Mouse (Mus musculus): ENCODE measurements at regions not wholly inside any gene's neighbourhood (a gene's known extent, or its start where the extent isn't known, plus 50 kb on each side); places are given as distances from the start of the nearest gene placed in this dataset.

DNA sequence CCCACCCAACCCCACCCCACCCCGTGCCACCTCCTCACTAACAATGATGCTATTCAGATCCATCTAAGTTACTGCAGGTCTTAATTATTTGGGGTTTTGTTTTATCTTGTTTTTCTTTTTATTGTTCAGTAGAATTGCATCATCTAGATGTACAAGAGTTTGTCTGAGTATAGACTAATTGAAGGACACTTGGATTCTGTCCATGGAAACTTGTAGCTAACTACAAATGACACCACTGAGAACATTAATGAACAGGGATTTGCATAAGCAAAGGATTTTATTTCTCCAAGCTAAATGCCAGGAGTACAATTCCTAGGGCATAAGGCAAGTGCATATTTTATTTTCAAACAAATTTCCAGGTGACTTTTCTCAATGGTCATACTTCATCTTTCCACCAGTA lies 318.4 kb upstream of the Slc7a11 start:
- Histone ChIP-seq H3K4me3 (replicated peaks; ENCODE audit: insufficient read depth, low read depth, low read length) (no peak overlapping the region), H3K4me1 (ENCODE audit: control insufficient read depth, insufficient read depth, low read length) (no peaks in the 10 kb centered on the region), H3K27ac (ENCODE audit: insufficient read depth, low read length) (no peak overlapping the region), H3K27me3 (ENCODE audit: control insufficient read depth, insufficient read depth, low read length) (no peaks in the 10 kb centered on the region)
- WGBS: 0% methylated on average over 1 of the region's 1 CpGs
- no peak for DNase-seq
- TF ChIP-seq CTCF (IDR thresholded peaks at IDR 0.05; ENCODE audit: borderline replicate concordance, insufficient read depth, low read depth, low read length) (no peak), POLR2A (IDR thresholded peaks at IDR 0.05; ENCODE audit: borderline replicate concordance, insufficient read depth, low read length) (no peak)

DNA sequence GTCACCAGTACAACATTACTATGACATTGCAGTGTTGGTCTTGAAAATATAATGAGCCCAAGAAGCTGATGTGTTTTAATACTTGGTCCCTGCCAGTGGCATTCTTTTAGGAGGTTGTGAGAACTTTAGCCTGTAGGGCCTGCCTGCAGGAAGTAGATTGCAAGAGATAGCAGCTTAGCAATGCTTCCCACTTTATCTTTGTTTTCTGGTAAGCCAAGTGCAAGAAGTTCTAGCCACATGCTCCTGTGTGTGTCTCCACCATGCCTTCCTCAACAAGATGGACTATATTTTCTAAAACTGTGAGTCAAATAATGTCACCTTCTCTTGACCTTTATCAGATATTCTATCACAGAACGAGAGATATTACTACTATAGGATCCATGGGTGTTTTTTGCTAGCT lies 314.7 kb upstream of the Slc7a11 start:
- WGBS: 85% methylated on average over 1 of the region's 1 CpGs
- Histone ChIP-seq H3K27ac (ENCODE audit: insufficient read depth, low read length) (no peak overlapping the region), H3K4me3 (replicated peaks; ENCODE audit: insufficient read depth, low read depth, low read length) (no peak overlapping the region), H3K27me3 (ENCODE audit: control insufficient read depth, insufficient read depth, low read length) (no peaks in the 10 kb centered on the region), H3K4me1 (ENCODE audit: control insufficient read depth, insufficient read depth, low read length) (no peaks in the 10 kb centered on the region)
- TF ChIP-seq POLR2A (IDR thresholded peaks at IDR 0.05; ENCODE audit: borderline replicate concordance, insufficient read depth, low read length): no peak
- no peak for TF ChIP-seq CTCF (IDR thresholded peaks at IDR 0.05; ENCODE audit: borderline replicate concordance, insufficient read depth, low read depth, low read length)
- DNase-seq: no peak

DNA sequence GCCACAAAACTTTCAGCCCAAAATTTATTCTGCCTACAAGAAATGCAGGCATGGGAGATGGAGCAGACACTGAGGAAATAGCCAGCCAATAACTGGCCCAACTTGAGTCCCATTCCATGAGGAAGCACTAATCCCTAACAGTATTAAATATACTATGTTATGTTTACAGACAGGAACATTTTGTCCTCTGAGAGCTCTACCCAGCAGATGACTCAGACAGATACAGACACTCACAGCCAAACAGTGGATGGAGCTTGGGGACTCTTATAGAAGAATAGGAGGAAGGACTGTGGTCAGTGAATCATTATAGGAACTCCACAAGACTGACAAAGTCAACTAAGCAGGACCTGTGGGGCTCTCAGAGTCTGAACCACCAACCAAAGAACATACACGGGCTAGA lies 293.8 kb upstream of the Slc7a11 start:
- no peak overlapping the region for H3K27ac ChIP-seq (ENCODE audit: insufficient read depth, low read length)
- 92% methylated on average over 1 of the region's 1 CpGs for WGBS
- no peak for DNase-seq
- no peaks in the 10 kb centered on the region for H3K4me1 ChIP-seq (ENCODE audit: control insufficient read depth, insufficient read depth, low read length)
- no peaks in the 10 kb centered on the region for H3K27me3 ChIP-seq (ENCODE audit: control insufficient read depth, insufficient read depth, low read length)
- no peak for TF ChIP-seq CTCF (IDR thresholded peaks at IDR 0.05; ENCODE audit: borderline replicate concordance, insufficient read depth, low read depth, low read length)
- no peak overlapping the region for H3K4me3 ChIP-seq (replicated peaks; ENCODE audit: insufficient read depth, low read depth, low read length)

GRCm38 (mm10) chr3:50719035-50719434 lies 275.6 kb upstream of the Slc7a11 start:
- H3K4me3 ChIP-seq (replicated peaks; ENCODE audit: insufficient read depth, low read depth, low read length): no peak overlapping the region
- H3K27ac ChIP-seq (ENCODE audit: insufficient read depth, low read length): no peak overlapping the region
- no peak for DNase-seq
- H3K4me1 ChIP-seq (ENCODE audit: control insufficient read depth, insufficient read depth, low read length): no peaks in the 10 kb centered on the region
- no peaks in the 10 kb centered on the region; the same call in 1 of the 2 replicates for H3K27me3 ChIP-seq (ENCODE audit: control insufficient read depth, insufficient read depth, low read length)
- no peak for TF ChIP-seq POLR2A (IDR thresholded peaks at IDR 0.05; ENCODE audit: borderline replicate concordance, insufficient read depth, low read length)
- TF ChIP-seq CTCF (IDR thresholded peaks at IDR 0.05; ENCODE audit: borderline replicate concordance, insufficient read depth, low read depth, low read length): no peak
- 89% methylated on average over 5 of the region's 5 CpGs for WGBS

DNA sequence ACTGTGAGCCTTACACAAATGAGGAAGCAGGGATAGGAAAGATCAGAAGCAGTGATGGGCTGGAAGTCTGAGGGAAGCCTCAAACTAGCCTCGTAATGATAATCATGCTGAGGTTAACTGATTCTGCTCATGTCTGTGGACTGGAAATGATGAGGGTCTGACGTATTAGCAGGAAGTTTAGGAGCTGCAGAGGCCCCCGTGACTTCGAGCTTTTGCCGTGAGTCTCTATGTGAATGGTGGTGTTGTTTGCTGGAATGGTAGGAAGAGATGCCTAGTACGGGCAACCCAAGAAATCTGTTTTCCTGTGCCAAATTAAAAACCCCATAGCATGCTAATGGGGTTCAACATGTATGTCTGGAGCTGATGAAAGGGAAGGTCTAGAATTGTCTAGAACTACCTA lies 270.0 kb upstream of the Slc7a11 start:
- WGBS: 88% methylated on average over 6 of the region's 6 CpGs
- H3K27me3 ChIP-seq (ENCODE audit: control insufficient read depth, insufficient read depth, low read length): no peaks in the 10 kb centered on the region; the same call in 1 of the 2 replicates

DNA sequence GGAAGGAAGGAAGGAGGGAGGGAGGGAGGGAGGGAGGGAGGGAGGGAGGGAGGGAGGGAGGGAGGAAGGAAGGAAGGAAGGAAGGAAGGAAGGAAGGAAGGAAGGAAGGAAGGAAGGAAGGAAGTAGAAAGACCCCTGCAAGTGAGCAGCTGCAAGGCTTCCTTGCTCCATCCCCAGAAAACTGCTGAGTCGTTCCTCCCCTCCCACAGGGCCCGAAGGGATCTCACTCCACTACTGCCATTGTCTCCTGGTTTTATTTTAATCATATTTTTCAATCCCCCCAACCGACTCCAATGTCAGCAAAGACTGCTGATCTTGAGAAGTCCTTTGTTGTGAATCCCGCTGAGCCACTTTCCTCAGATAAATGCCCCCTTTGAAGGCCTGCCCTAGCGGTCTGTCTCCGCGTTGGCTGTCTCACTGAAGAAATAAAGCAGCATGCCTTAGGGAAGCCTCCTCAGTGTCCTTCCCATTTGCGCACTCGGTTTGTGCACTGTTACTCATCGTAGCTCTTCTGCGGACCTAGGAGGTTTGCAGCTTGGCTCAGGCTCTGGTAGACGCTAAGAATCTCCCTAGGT lies 266.1 kb upstream of the Slc7a11 start:
- Histone ChIP-seq H3K4me3 (replicated peaks; ENCODE audit: insufficient read depth, low read depth, low read length) (no peak overlapping the region), H3K27ac (ENCODE audit: insufficient read depth, low read length) (no peak overlapping the region), H3K27me3 (ENCODE audit: control insufficient read depth, insufficient read depth, low read length) (no peaks in the 10 kb centered on the region; the same call in 1 of the 2 replicates), H3K4me1 (ENCODE audit: control insufficient read depth, insufficient read depth, low read length) (no peaks in the 10 kb centered on the region)
- no peak for TF ChIP-seq CTCF (IDR thresholded peaks at IDR 0.05; ENCODE audit: borderline replicate concordance, insufficient read depth, low read depth, low read length)
- TF ChIP-seq POLR2A (IDR thresholded peaks at IDR 0.05; ENCODE audit: borderline replicate concordance, insufficient read depth, low read length): no peak
- 20% methylated on average over 12 of the region's 12 CpGs for WGBS
- peak in 1 of 2 experiments; percentile 5 for DNase-seq

More for the DNA sequence above, 270.0 kb upstream of the Slc7a11 start:
- no peak overlapping the region for H3K27ac ChIP-seq (ENCODE audit: insufficient read depth, low read length)
- no peak for TF ChIP-seq CTCF (IDR thresholded peaks at IDR 0.05; ENCODE audit: borderline replicate concordance, insufficient read depth, low read depth, low read length)
- TF ChIP-seq POLR2A (IDR thresholded peaks at IDR 0.05; ENCODE audit: borderline replicate concordance, insufficient read depth, low read length): no peak
- DNase-seq: no peak
- H3K4me1 ChIP-seq (ENCODE audit: control insufficient read depth, insufficient read depth, low read length): no peaks in the 10 kb centered on the region
- no peak overlapping the region for H3K4me3 ChIP-seq (replicated peaks; ENCODE audit: insufficient read depth, low read depth, low read length)

DNA sequence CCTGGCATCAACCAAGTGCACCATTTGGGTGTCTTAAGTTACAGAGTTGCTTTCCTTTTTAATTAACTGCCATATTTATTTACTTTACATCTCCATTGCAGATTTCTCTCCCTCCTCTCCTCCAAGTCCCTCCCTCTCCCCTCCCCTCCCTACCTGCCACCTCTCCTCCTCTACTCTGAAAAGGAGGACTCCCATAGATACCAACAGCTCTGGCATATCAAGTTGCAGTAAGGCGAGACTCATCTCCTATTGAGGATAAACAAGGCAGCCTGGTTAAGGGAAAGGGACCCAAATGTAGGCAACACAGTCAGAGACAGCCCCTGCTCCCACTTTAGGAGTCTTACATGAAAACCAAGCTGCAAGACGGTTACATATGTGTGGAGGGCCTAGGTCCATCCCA lies 263.3 kb upstream of the Slc7a11 start:
- TF ChIP-seq CTCF (IDR thresholded peaks at IDR 0.05; ENCODE audit: borderline replicate concordance, insufficient read depth, low read depth, low read length): no peak
- TF ChIP-seq POLR2A (IDR thresholded peaks at IDR 0.05; ENCODE audit: borderline replicate concordance, insufficient read depth, low read length): no peak
- Histone ChIP-seq H3K4me1 (ENCODE audit: control insufficient read depth, insufficient read depth, low read length) (no peaks in the 10 kb centered on the region), H3K27ac (ENCODE audit: insufficient read depth, low read length) (no peak overlapping the region), H3K4me3 (replicated peaks; ENCODE audit: insufficient read depth, low read depth, low read length) (no peak overlapping the region), H3K27me3 (ENCODE audit: control insufficient read depth, insufficient read depth, low read length) (no peaks in the 10 kb centered on the region)
- no peak for DNase-seq
- 77% methylated on average over 2 of the region's 2 CpGs for WGBS

DNA sequence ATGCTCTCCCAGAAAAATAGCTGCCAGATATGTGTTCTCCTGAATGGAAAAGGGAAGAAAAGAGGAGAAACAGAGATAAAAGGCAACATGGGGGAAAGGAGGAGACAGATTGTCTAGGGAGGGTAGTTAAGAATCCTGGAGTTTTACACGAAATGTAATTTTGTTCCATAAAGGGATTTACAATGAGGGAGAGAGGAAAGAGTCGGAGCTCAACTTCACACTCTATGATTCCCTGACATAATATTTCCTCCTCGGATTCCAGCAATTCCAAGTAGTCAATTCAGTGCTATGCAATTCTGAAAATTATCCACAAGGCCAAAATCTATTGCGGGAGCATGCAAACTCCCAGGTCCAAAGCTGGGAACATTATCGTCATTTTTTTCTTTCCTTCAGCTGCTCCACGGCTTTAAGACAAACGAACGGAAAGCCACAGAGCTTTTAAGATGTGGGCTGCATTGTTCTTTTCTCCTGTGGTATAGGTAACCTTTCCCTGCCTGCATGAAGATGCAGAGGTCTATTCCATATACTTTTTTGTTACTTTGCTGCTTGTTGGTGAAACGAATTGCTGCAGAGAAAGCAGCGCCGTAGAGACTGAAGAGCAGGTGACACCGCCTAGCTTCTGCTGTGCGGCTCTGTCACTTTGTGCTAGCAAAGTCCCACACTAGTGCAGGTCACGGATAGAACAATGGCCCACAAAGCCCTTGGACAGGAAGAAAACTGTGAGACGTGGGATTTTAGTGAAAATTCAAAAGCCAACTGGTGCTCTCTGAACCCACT lies 251.7 kb upstream of the Slc7a11 start:
- no peak overlapping the region for H3K27ac ChIP-seq (ENCODE audit: insufficient read depth, low read length)
- WGBS: 79% methylated on average over 15 of the region's 15 CpGs
- TF ChIP-seq CTCF (IDR thresholded peaks at IDR 0.05; ENCODE audit: borderline replicate concordance, insufficient read depth, low read depth, low read length): no peak
- no peak for TF ChIP-seq POLR2A (IDR thresholded peaks at IDR 0.05; ENCODE audit: borderline replicate concordance, insufficient read depth, low read length)
- no peak for DNase-seq
- H3K4me3 ChIP-seq (replicated peaks; ENCODE audit: insufficient read depth, low read depth, low read length): no peak overlapping the region
- H3K27me3 ChIP-seq (ENCODE audit: control insufficient read depth, insufficient read depth, low read length): no peaks in the 10 kb centered on the region
- 0 out of 2 replicates have a peak, but pooled peaks cover 3% of the 10 kb centered on the region for H3K4me1 ChIP-seq (ENCODE audit: control insufficient read depth, insufficient read depth, low read length)
